Comparison of ENCODE assay signal across 20 mouse cellular contexts in the genomic region with DNA sequence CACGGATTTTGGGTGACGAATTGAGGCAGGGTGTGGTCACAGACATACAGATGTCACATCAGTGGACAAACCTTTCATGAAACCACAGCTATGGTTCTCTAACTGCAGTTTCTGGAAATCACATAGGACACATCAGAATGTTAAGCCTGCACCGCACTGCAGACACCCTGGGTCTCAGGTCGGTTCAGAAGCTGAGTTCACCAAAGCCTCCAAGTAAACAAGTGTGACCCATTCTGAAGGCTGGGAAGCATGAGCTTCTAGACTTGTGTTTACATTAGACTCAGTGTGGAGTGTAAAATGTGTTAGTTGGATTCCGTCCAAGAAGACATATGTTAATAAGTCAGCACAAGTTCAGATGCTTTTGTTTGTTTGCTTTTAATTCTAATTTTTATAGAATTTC.
DNase-seq lines count a peak whose midpoint lies in the region; ATAC-seq and TF ChIP-seq lines count a peak whose summit lies in the region.
"Had no signal": no experiment of that assay in that cellular context is flagged by ENCODE, and none has a peak within 500 bp of the region (broad histone marks: within the 10 kb centered on the region; RNA-seq: fewer than 3 reads in every experiment).

No protein-coding gene starts in this region.

- no peaks in the 10 kb centered on the region for H3K27me3 ChIP-seq in kidney, embryonic 14.5 days (ENCODE audit: control insufficient read depth, insufficient read depth, low read length)
- no peaks in the 10 kb centered on the region for H3K27me3 ChIP-seq in lung, embryonic 14.5 days (ENCODE audit: insufficient read depth, low read length)
- no peaks in the 10 kb centered on the region for H3K27me3 ChIP-seq in intestine, embryonic 16.5 days (replicated peaks; ENCODE audit: control insufficient read depth, insufficient read depth, low read length)
- H3K27me3 ChIP-seq in heart, adult 2 months (ENCODE audit: control insufficient read depth, insufficient read depth, low read length) = no peaks in the 10 kb centered on the region
- H3K27me3 ChIP-seq: CH12.LX; forebrain, embryonic 15.5 days; hindbrain, embryonic 12.5 days; Patski had no signal

- no peaks in the 10 kb centered on the region for H3K36me3 ChIP-seq in kidney, embryonic 14.5 days (ENCODE audit: control insufficient read depth, insufficient read depth, low read length)
- H3K36me3 ChIP-seq in lung, embryonic 14.5 days (ENCODE audit: insufficient read depth) = no peaks in the 10 kb centered on the region
- H3K36me3 ChIP-seq in intestine, embryonic 16.5 days (ENCODE audit: control insufficient read depth, insufficient read depth, low read length) = no peaks in the 10 kb centered on the region
- no peaks in the 10 kb centered on the region for H3K36me3 ChIP-seq in heart, adult 2 months (ENCODE audit: control insufficient read depth, insufficient read depth, low read length)
- H3K36me3 ChIP-seq: forebrain, embryonic 15.5 days; heart, embryonic 10.5 days; hindbrain, embryonic 12.5 days had no signal

- TF ChIP-seq CTCF in lung, embryonic 14.5 days (IDR thresholded peaks at IDR 0.05; ENCODE audit: low read depth) = no peak
- no peak for TF ChIP-seq CTCF in heart, adult 2 months (IDR thresholded peaks at IDR 0.05)

- peaks cover 8% of the 10 kb centered on the region for H3K9me3 ChIP-seq in kidney, embryonic 14.5 days (ENCODE audit: control insufficient read depth, low read length)
- peaks cover 5% of the 10 kb centered on the region; the same call in 1 of the 2 replicates for H3K9me3 ChIP-seq in lung, embryonic 14.5 days (ENCODE audit: low read depth, low read length)
- H3K9me3 ChIP-seq in intestine, embryonic 16.5 days (ENCODE audit: control insufficient read depth, low read length) = 0 out of 2 replicates have a peak, but pooled peaks cover 4% of the 10 kb centered on the region
- H3K9me3 ChIP-seq: hindbrain, embryonic 12.5 days had no signal

- no peak overlapping the region for H3K27ac ChIP-seq in kidney, embryonic 14.5 days (ENCODE audit: low read depth, low read length)
- no peak overlapping the region for H3K27ac ChIP-seq in lung, embryonic 14.5 days (ENCODE audit: low read depth)
- H3K27ac ChIP-seq in intestine, embryonic 16.5 days (ENCODE audit: low read length) = no peak overlapping the region
- no peak overlapping the region for H3K27ac ChIP-seq in heart, adult 2 months
- H3K27ac ChIP-seq: forebrain, embryonic 15.5 days; heart, embryonic 10.5 days; hindbrain, embryonic 12.5 days had no signal

- TF ChIP-seq POLR2A in heart, adult 2 months (IDR thresholded peaks at IDR 0.05; ENCODE audit: insufficient read depth, low read depth, low read length) = no peak

- H3K4me1 ChIP-seq in kidney, embryonic 14.5 days (ENCODE audit: control insufficient read depth, insufficient read depth, low read length) = no peaks in the 10 kb centered on the region
- H3K4me1 ChIP-seq in lung, embryonic 14.5 days (ENCODE audit: insufficient read depth) = no peaks in the 10 kb centered on the region
- no peaks in the 10 kb centered on the region for H3K4me1 ChIP-seq in intestine, embryonic 16.5 days (ENCODE audit: control insufficient read depth, insufficient read depth, low read length)
- no peaks in the 10 kb centered on the region for H3K4me1 ChIP-seq in heart, adult 2 months (ENCODE audit: control insufficient read depth, insufficient read depth, low read length)
- H3K4me1 ChIP-seq: forebrain, embryonic 15.5 days; heart, embryonic 10.5 days; hindbrain, embryonic 12.5 days had no signal

- TF ChIP-seq EP300 in heart, adult 2 months (IDR thresholded peaks at IDR 0.05; ENCODE audit: insufficient read depth, low read depth, low read length) = no peak

- no peaks in the 10 kb centered on the region for H3K79me2 ChIP-seq in heart, adult 2 months (replicated peaks; ENCODE audit: control insufficient read depth, insufficient read depth, low read length)

- no peak overlapping the region for H3K4me2 ChIP-seq in kidney, embryonic 14.5 days (replicated peaks; ENCODE audit: low read depth, low read length)
- H3K4me2 ChIP-seq in lung, embryonic 14.5 days = no peak overlapping the region
- no peak overlapping the region for H3K4me2 ChIP-seq in intestine, embryonic 16.5 days (ENCODE audit: low read depth, low read length)
- H3K4me2 ChIP-seq: forebrain, embryonic 15.5 days; hindbrain, embryonic 12.5 days had no signal

- no peak overlapping the region for H3K9ac ChIP-seq in kidney, embryonic 14.5 days (ENCODE audit: low read depth, low read length)
- no peak overlapping the region for H3K9ac ChIP-seq in lung, embryonic 14.5 days
- no peak overlapping the region for H3K9ac ChIP-seq in intestine, embryonic 16.5 days (ENCODE audit: low read depth, low read length)
- no peak overlapping the region for H3K9ac ChIP-seq in heart, adult 2 months (ENCODE audit: low read depth, low read length)
- H3K9ac ChIP-seq: forebrain, embryonic 15.5 days; hindbrain, embryonic 12.5 days had no signal

- intact Hi-C loops in heart, adult 2 months (cut with DNase I) = no loop called here

- H3K4me3 ChIP-seq in kidney, embryonic 14.5 days (ENCODE audit: low read length) = no peak overlapping the region
- no peak overlapping the region for H3K4me3 ChIP-seq in lung, embryonic 14.5 days (ENCODE audit: low read depth, low read length)
- no peak overlapping the region for H3K4me3 ChIP-seq in intestine, embryonic 16.5 days (ENCODE audit: low read length)
- H3K4me3 ChIP-seq in heart, adult 2 months = no peak overlapping the region
- H3K4me3 ChIP-seq: forebrain, embryonic 15.5 days; heart, embryonic 10.5 days; hindbrain, embryonic 12.5 days had no signal

- no peak for DNase-seq in kidney, postnatal 14 days
- peak; percentile 75 for DNase-seq in lung, embryonic 14.5 days
- DNase-seq in lung, postnatal 36 days = no peak
- peak; percentile 64 to 84 for DNase-seq in natural killer cell, adult 2 months (ENCODE audit: low spot score in 2 of 2)
- DNase-seq in heart, adult 2 months = no peak
- DNase-seq: adrenal gland, postnatal 14 days; cerebellum, adult 2 months; cerebellum, postnatal 10 days; gastrocnemius, postnatal 36 days; heart, adult 11 months; heart, postnatal 10 days; heart, postnatal 4 days had no signal

- 72% methylated on average over 5 of the region's 5 CpGs for WGBS in kidney, embryonic 14.5 days
- WGBS in lung, embryonic 14.5 days = 52% methylated on average over 5 of the region's 5 CpGs
- 64% methylated on average over 5 of the region's 5 CpGs for WGBS in intestine, embryonic 16.5 days
- WGBS in heart, adult 2 months = 77% methylated on average over 5 of the region's 5 CpGs

- peak; percentile 52; the same call in 1 of the 2 replicates for ATAC-seq in kidney, embryonic 14.5 days (ENCODE audit: low FRiP score, low TSS enrichment)
- peak; percentile 62; the same call in 1 of the 2 replicates for ATAC-seq in lung, embryonic 14.5 days (ENCODE audit: insufficient read depth)
- peak; percentile 44; the same call in 1 of the 2 replicates for ATAC-seq in intestine, embryonic 16.5 days
- ATAC-seq: activated CD4-positive, CD25-positive, alpha-beta regulatory T cell, adult 4 months; forebrain, embryonic 15.5 days; Patski had no signal

Comparison
In these comparisons a context has a peak if more than half of its experiments do, and no peak if none do; other contexts are left out.
1. DNase-seq: peak in lung, embryonic 14.5 days (single experiment) and natural killer cell, adult 2 months (2 of 2); none in kidney, postnatal 14 days (single experiment), lung, postnatal 36 days (single experiment) and heart, adult 2 months (0 of 2).
2. Peak in every context shown above with its lines, with median percentiles within 50 percentile points of each other: ATAC-seq.